Mouse (Mus musculus) kidney, adult 2 months (tissue): ENCODE measurements around the gene Tlk2. TPM values are rescaled to one million over a fixed set of nuclear protein-coding genes. Genes with fewer than 3 reads are reported as not detected.

Experiments used
- DNase-seq: peaks from one replicate; pipeline ENCODE4 v3.0.0; 2021
- H3K27ac ChIP-seq: fragments of 200-500 bp; 2 replicates; pipeline ENCODE4 v1.5.1; 2012; ENCODE audit warnings: low read depth, low read length, control low read depth, inconsistent platforms; ENCODE audit not compliant: insufficient read depth
- H3K27me3 ChIP-seq: fragments of 200-500 bp; replicated peaks from 2 replicates; pipeline ENCODE4 v1.6.1; 2012; ENCODE audit warnings: mild to moderate bottlenecking, moderate library complexity, low read length, inconsistent platforms; ENCODE audit not compliant: control insufficient read depth, insufficient read depth
- H3K36me3 ChIP-seq: fragments of 200-500 bp; 2 replicates; pipeline ENCODE4 v1.6.1; 2012; ENCODE audit warnings: mild to moderate bottlenecking, moderate library complexity, low read length, inconsistent platforms; ENCODE audit not compliant: control insufficient read depth, insufficient read depth
- H3K4me1 ChIP-seq: fragments of 200-500 bp; 2 replicates; pipeline ENCODE4 v1.6.1; 2011; ENCODE audit warnings: low read length; ENCODE audit not compliant: control insufficient read depth, insufficient read depth
- H3K4me3 ChIP-seq: fragments of 200-500 bp; 2 replicates; pipeline ENCODE4 v1.5.1; 2011; ENCODE audit warnings: mild to moderate bottlenecking, low read depth, low read length, control low read depth; ENCODE audit not compliant: insufficient read depth
- CTCF ChIP-seq: fragments of 200-500 bp; conservative IDR thresholded peaks from 2 replicates; pipeline ENCODE4 v1.5.1; 2011; ENCODE audit warnings: low read depth, mild to moderate bottlenecking, control low read depth, low read length, moderate library complexity, mixed read lengths; ENCODE audit not compliant: insufficient read depth, insufficient read length
- POLR2A ChIP-seq: fragments of 200-500 bp; IDR thresholded peaks from one replicate; pipeline ENCODE4 v1.6.1; 2011; ENCODE audit warnings: low read depth, low read length, control low read depth
- WGBS: fragments of 180-500 bp; shearing (Covaris S2); methylation state at CpG from one replicate; pipeline ENCODE4 v1.1.7; 2018; 5-methylcytosine and 5-hydroxymethylcytosine counted together
- polyA plus RNA-seq: library from polyadenylated mRNA; depleted of rRNA; stranded (reverse); fragments of >200 nt; gene quantifications from 2 replicates; pipeline ENCODE4 v1.2.3, GENCODE M21; 2012

Tlk2 gene
- polyA plus RNA-seq, 1 experiment, result 15.4 TPM

- Histone ChIP-seq H3K27ac (no peak overlapping the region), H3K4me3 (no peak overlapping the region), H3K4me1 (no peaks in the 10 kb centered on the region; the same call in 1 of the 2 replicates), H3K27me3 (no peaks in the 10 kb centered on the region), H3K36me3 (no peaks in the 10 kb centered on the region)
- DNase-seq, result no peak
- TF ChIP-seq POLR2A (no peak), CTCF (no peak)
- WGBS, result 89% methylated on average over 69 of the region's 69 CpGs
These were observed 13.8 kb upstream of the Tlk2 start for GRCm38 (mm10) chr11:105164516-105165510.

GRCm38 (mm10) chr11:105166780-105167179 lies 11.8 kb upstream of the Tlk2 start:
- Histone ChIP-seq H3K4me1 (no peaks in the 10 kb centered on the region), H3K27me3 (no peaks in the 10 kb centered on the region), H3K27ac (no peak overlapping the region), H3K4me3 (no peak overlapping the region), H3K36me3 (no peaks in the 10 kb centered on the region)
- no peak for DNase-seq
- no peak for TF ChIP-seq CTCF
- TF ChIP-seq POLR2A, result no peak
- 95% methylated on average over 10 of the region's 10 CpGs for WGBS

DNA sequence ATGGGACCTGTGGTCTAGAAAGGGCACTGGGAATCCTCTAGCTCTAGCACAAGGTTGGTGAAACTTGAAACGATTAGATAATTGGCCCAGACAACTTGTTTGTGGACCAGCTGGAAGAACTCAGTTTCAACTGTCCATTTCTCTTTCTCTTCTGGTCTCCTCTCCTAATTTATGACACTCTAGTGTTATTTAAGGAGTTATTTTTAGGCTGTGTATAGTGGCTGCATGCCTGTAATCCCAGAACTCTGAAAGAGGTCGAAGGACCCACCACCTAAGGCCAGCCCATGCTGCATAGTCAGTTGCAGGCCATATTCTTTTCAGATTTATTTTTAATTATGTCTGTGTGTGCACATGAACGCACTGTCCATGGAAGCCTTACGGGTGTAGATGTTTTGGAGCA lies 916 bp downstream of the Tlk2 start:
- Histone ChIP-seq H3K4me1 (peaks cover 25% of the 10 kb centered on the region), H3K36me3 (peaks cover 3% of the 10 kb centered on the region), H3K4me3 (no peak overlapping the region), H3K27ac (peak overlapping the region; percentile 94; the same call in 1 of the 2 replicates), H3K27me3 (no peaks in the 10 kb centered on the region)
- TF ChIP-seq POLR2A (no peak), CTCF (no peak)
- WGBS, result 29% methylated on average over 4 of the region's 4 CpGs
- DNase-seq, result peak; percentile 52

GRCm38 (mm10) chr11:105180471-105181091 lies 2.0 kb downstream of the Tlk2 start:
- TF ChIP-seq CTCF (no peak), POLR2A (no peak)
- no peaks in the 10 kb centered on the region for H3K27me3 ChIP-seq
- peak overlapping the region; percentile 97 for H3K4me3 ChIP-seq
- peaks cover 3% of the 10 kb centered on the region for H3K36me3 ChIP-seq
- 2% methylated on average over 35 of the region's 35 CpGs for WGBS
- H3K27ac ChIP-seq, result peak overlapping the region; percentile 94
- H3K4me1 ChIP-seq, result peaks cover 21% of the 10 kb centered on the region
- peak; percentile 53 for DNase-seq

- WGBS, result under 1% methylated on average over 60 of the region's 60 CpGs
These were observed 2.6 kb downstream of the Tlk2 start for GRCm38 (mm10) chr11:105181126-105181637.

GRCm38 (mm10) chr11:105181689-105182460 lies 3.3 kb downstream of the Tlk2 start:
- Histone ChIP-seq H3K4me1 (peaks cover 21% of the 10 kb centered on the region), H3K4me3 (peak overlapping the region; percentile 97), H3K27ac (peak overlapping the region; percentile 97), H3K36me3 (peaks cover 3% of the 10 kb centered on the region), H3K27me3 (no peaks in the 10 kb centered on the region)
- 2% methylated on average over 84 of the region's 89 CpGs for whole genome bisulfite sequencing
- no peak for DNase-seq
- TF ChIP-seq CTCF (no peak), POLR2A (no peak)

More at GRCm38 (mm10) chr11:105181126-105181637, 2.6 kb downstream of the Tlk2 start:
- TF ChIP-seq POLR2A (no peak), CTCF (no peak)
- Histone ChIP-seq H3K27ac (peak overlapping the region; percentile 94), H3K4me3 (peak overlapping the region; percentile 97), H3K4me1 (peaks cover 21% of the 10 kb centered on the region), H3K27me3 (no peaks in the 10 kb centered on the region), H3K36me3 (peaks cover 3% of the 10 kb centered on the region)
- DNase-seq, result peak; percentile 95
